Mouse (Mus musculus): ENCODE results near the gene March4. TPM values are rescaled to one million over a fixed set of nuclear protein-coding genes. Genes with fewer than 3 reads are reported as not detected.
A peak's percentile ranks its signal among the peaks of the same experiment; 100 is the strongest.

The March4 gene
- total and polyA plus RNA-seq, 2 experiments from 2014 or later = 8.0 to 36.4 TPM

DNA sequence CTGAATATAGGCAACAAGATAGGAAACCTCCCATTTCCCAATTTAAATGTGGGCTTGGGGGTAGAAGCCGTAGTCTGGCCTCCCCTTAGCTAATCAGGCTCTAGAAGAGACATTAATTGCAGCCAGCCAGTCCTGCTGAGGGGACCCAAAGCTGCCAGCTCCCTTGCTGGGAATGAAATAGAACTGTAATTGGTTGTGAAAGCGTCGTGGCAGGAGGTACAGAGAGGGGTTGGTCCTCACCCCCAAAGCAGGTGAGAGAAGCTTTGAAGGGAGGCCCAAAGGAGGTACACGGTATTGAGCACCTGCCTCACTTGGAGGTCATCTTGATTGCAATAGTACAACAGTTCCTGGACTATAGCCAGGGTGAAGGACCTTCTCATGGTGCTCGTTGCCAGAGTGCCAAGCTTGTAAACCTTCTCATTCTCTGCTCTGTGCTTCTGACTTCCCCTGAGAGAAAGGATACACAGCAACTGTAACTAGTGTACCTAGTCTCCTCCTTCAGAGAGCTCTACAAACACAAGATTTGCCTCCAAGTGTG lies 68.2 kb downstream of the March4 start:
- Histone ChIP-seq H3K27me3 (ENCODE audit: insufficient read depth, low read length) (no peaks in the 10 kb centered on the region), H3K36me3 (ENCODE audit: insufficient read depth, low read length) (no peaks in the 10 kb centered on the region), H3K9me3 (ENCODE audit: low read length) (no peaks in the 10 kb centered on the region), H3K4me2 (ENCODE audit: low read depth, low read length, poor library complexity, severe bottlenecking) (no peak overlapping the region), H3K9ac (replicated peaks; ENCODE audit: low read length, poor library complexity, severe bottlenecking) (no peak overlapping the region), H3K4me3 (ENCODE audit: low read depth, low read length) (no peak overlapping the region), H3K4me1 (ENCODE audit: insufficient read depth, low read length) (no peaks in the 10 kb centered on the region; the same call in 1 of the 2 replicates), H3K27ac (ENCODE audit: low read depth, low read length) (no peak overlapping the region)
- ATAC-seq (ENCODE audit: low FRiP score) (no peak), DNase-seq (ENCODE audit: low spot score) (peak; percentile 43)
- WGBS = 48% methylated on average over 5 of the region's 5 CpGs
- TF ChIP-seq CTCF (IDR thresholded peaks at IDR 0.05) = no peak

DNA sequence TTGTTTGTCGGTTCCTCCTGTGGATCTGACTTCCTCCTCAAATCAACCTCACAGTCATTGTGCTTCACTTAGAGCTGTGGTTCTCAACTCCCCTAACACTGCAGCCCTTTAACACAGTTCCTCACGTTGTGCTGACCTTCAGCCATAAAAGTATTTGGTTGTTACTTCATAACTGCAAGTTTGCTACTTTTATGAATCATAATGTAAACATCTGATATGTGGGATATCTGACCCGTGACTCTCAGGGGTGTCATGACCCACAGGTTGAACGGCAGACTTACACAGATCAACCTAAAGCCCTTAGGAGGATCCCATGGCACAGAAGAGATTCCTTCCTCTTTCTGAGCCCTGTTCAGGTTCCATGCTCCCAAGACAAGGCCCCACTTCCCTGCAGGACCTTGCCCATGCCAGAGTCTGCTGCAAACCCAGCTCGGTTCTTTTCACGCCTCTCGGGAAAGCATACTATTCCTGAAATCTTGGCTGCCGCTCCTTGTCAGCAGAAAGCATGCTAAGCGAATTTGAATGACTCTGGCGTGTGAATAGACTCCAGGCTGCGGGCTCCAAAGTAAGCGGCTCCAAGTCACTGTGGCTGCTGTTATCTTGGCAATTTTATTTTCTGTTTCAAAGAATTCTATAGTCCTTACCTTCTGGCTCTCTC lies 71.7 kb downstream of the March4 start:
- 25% methylated on average over 12 of the region's 12 CpGs for WGBS
- no peak overlapping the region for H3K4me2 ChIP-seq (ENCODE audit: low read depth, low read length, poor library complexity, severe bottlenecking)
- H3K4me3 ChIP-seq (ENCODE audit: low read depth, low read length) = no peak overlapping the region
- H3K36me3 ChIP-seq (ENCODE audit: insufficient read depth, low read length) = no peaks in the 10 kb centered on the region
- H3K9me3 ChIP-seq (ENCODE audit: low read length) = no peaks in the 10 kb centered on the region
- ATAC-seq (ENCODE audit: low FRiP score) (no peak), DNase-seq (ENCODE audit: low spot score) (peak; percentile 68)
- H3K4me1 ChIP-seq (ENCODE audit: insufficient read depth, low read length) = no peaks in the 10 kb centered on the region; the same call in 1 of the 2 replicates
- no peak overlapping the region for H3K9ac ChIP-seq (replicated peaks; ENCODE audit: low read length, poor library complexity, severe bottlenecking)
- H3K27me3 ChIP-seq (ENCODE audit: insufficient read depth, low read length) = no peaks in the 10 kb centered on the region
- H3K27ac ChIP-seq (ENCODE audit: low read depth, low read length) = peak overlapping the region; percentile 55; the same call in 1 of the 2 replicates
- no peak for TF ChIP-seq CTCF (IDR thresholded peaks at IDR 0.05)

DNA sequence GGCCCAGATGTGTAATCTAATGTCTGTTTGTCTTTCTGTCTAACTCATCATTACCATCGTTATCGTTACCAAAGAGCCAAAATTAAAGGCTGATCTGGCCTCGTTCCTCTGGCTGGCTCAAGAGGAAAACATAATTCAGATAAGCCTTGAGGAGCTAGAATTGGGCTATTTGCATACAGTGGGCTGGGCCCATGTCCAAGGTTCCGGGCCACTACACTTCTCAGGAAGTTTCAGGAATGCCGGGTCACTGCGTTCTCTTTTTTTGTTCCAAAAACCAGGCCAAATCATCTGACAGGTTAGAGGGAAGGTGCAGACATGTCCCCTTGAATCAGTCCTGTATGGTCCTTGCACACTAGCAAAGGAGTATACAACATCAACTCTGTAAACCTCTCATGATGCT lies 74.2 kb downstream of the March4 start:
- Histone ChIP-seq H3K9ac (replicated peaks; ENCODE audit: low read length, poor library complexity, severe bottlenecking) (no peak overlapping the region), H3K27me3 (ENCODE audit: insufficient read depth, low read length) (no peaks in the 10 kb centered on the region), H3K27ac (ENCODE audit: low read depth, low read length) (no peak overlapping the region), H3K36me3 (ENCODE audit: insufficient read depth, low read length) (no peaks in the 10 kb centered on the region), H3K4me3 (ENCODE audit: low read depth, low read length) (no peak overlapping the region), H3K4me2 (ENCODE audit: low read depth, low read length, poor library complexity, severe bottlenecking) (no peak overlapping the region), H3K9me3 (ENCODE audit: low read length) (no peaks in the 10 kb centered on the region), H3K4me1 (ENCODE audit: insufficient read depth, low read length) (no peaks in the 10 kb centered on the region; the same call in 1 of the 2 replicates)
- TF ChIP-seq CTCF (IDR thresholded peaks at IDR 0.05) = no peak
- DNase-seq (ENCODE audit: low spot score) = no peak
- no peak for ATAC-seq (ENCODE audit: low FRiP score)
- WGBS = 70% methylated on average over 6 of the region's 6 CpGs

DNA sequence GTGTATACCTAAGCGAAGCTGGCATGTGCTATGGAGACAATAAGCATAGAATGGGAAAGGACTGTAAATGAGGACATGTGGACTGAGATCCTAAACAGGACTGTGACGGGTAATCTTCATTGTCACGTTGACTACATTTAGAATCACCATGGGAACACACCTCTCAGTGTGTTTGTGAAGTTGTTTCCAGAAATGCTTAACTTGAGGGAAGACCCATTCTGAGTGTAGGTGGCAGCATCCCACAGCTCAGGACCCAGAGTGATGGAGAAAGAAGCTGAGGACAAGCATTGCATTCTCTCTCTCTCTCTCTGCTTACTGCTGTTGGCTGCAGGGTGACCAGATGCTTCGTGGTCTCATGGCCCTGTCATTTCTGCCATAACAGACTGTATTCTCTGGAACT lies 79.1 kb downstream of the March4 start:
- H3K27ac ChIP-seq (ENCODE audit: low read depth, low read length) = no peak overlapping the region
- H3K9ac ChIP-seq (replicated peaks; ENCODE audit: low read length, poor library complexity, severe bottlenecking) = no peak overlapping the region
- H3K36me3 ChIP-seq (ENCODE audit: insufficient read depth, low read length) = no peaks in the 10 kb centered on the region
- TF ChIP-seq CTCF (IDR thresholded peaks at IDR 0.05) = peak; percentile 33; the same call in 1 of the 2 replicates
- H3K4me2 ChIP-seq (ENCODE audit: low read depth, low read length, poor library complexity, severe bottlenecking) = no peak overlapping the region
- H3K27me3 ChIP-seq (ENCODE audit: insufficient read depth, low read length) = no peaks in the 10 kb centered on the region
- no peak overlapping the region for H3K4me3 ChIP-seq (ENCODE audit: low read depth, low read length)
- 74% methylated on average over 4 of the region's 4 CpGs for WGBS
- ATAC-seq (ENCODE audit: low FRiP score) (no peak), DNase-seq (ENCODE audit: low spot score) (no peak)
- no peaks in the 10 kb centered on the region for H3K9me3 ChIP-seq (ENCODE audit: low read length)
- peaks cover 24% of the 10 kb centered on the region for H3K4me1 ChIP-seq (ENCODE audit: insufficient read depth, low read length)

- TF ChIP-seq CTCF (IDR thresholded peaks at IDR 0.05) = no peak
- H3K27ac ChIP-seq (ENCODE audit: low read depth, low read length) = peak overlapping the region; percentile 13; the same call in 1 of the 2 replicates
- peak; percentile 73 for ATAC-seq (ENCODE audit: low FRiP score)
- no peaks in the 10 kb centered on the region for H3K27me3 ChIP-seq (ENCODE audit: insufficient read depth, low read length)
- H3K9me3 ChIP-seq (ENCODE audit: low read length) = no peaks in the 10 kb centered on the region
- WGBS = 39% methylated on average over 4 of the region's 4 CpGs
- H3K4me2 ChIP-seq (ENCODE audit: low read depth, low read length, poor library complexity, severe bottlenecking) = no peak overlapping the region
- peaks cover 24% of the 10 kb centered on the region for H3K4me1 ChIP-seq (ENCODE audit: insufficient read depth, low read length)
- peak; percentile 74 for DNase-seq (ENCODE audit: low spot score)
- no peaks in the 10 kb centered on the region for H3K36me3 ChIP-seq (ENCODE audit: insufficient read depth, low read length)
- H3K9ac ChIP-seq (replicated peaks; ENCODE audit: low read length, poor library complexity, severe bottlenecking) = no peak overlapping the region
- no peak overlapping the region for H3K4me3 ChIP-seq (ENCODE audit: low read depth, low read length)
Measured at GRCm38 (mm10) chr1:72455923-72456322, 80.8 kb downstream of the March4 start.

DNA sequence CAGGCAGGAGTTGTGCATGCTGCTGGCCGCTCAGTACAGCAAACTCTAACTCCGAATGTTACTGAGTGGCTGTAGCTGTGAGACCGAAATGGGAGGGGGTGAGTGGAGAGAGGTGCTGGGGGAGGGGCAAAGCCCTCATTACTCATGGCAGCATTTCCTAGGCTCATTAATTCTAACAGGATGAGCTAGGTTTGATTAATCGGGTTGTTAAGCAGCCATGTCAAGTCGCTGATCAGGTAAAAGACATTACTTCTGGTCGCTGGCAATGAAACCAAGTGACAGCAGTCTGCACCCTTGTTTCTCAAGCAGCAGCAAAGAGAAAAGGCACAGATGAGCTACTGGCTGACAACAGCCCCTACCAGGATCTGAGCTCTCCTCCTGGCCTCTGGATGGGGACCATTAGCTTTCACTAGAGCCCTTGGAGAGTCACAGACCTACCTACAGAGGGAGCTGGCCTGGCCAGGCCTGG lies 82.0 kb downstream of the March4 start:
- Histone ChIP-seq H3K9me3 (ENCODE audit: low read length) (no peaks in the 10 kb centered on the region), H3K9ac (replicated peaks; ENCODE audit: low read length, poor library complexity, severe bottlenecking) (no peak overlapping the region), H3K27ac (ENCODE audit: low read depth, low read length) (no peak overlapping the region), H3K36me3 (ENCODE audit: insufficient read depth, low read length) (no peaks in the 10 kb centered on the region), H3K27me3 (ENCODE audit: insufficient read depth, low read length) (no peaks in the 10 kb centered on the region), H3K4me1 (ENCODE audit: insufficient read depth, low read length) (peaks cover 24% of the 10 kb centered on the region), H3K4me2 (ENCODE audit: low read depth, low read length, poor library complexity, severe bottlenecking) (no peak overlapping the region), H3K4me3 (ENCODE audit: low read depth, low read length) (no peak overlapping the region)
- peak; percentile 19; the same call in 1 of the 2 replicates for TF ChIP-seq CTCF (IDR thresholded peaks at IDR 0.05)
- peak; percentile 81 for DNase-seq (ENCODE audit: low spot score)
- no peak for ATAC-seq (ENCODE audit: low FRiP score)
- 55% methylated on average over 6 of the region's 6 CpGs for WGBS
